Mouse (Mus musculus): ENCODE measurements at regions not wholly inside any gene's neighbourhood (a gene's known extent, or its start where the extent isn't known, plus 50 kb on each side); places are given as distances from the start of the nearest gene placed in this dataset.

GRCm38 (mm10) chr1:94355873-94356272 is 303.5 kb upstream of the Pdcd1 start:
- TF ChIP-seq CTCF (IDR thresholded peaks at IDR 0.05; ENCODE audit: low read depth, low read length): no peak
- no peak for TF ChIP-seq POLR2AphosphoS5 (IDR thresholded peaks at IDR 0.05; ENCODE audit: insufficient replicate concordance, low read depth, low read length)
